ENCODE assay signal across 8 mouse cellular contexts in genomic region chr11:32363188-32363587, GRCm38 (mm10). TPM values are rescaled to one million over a fixed set of nuclear protein-coding genes. Genes with fewer than 3 reads are reported as not detected.
DNase-seq lines count a peak whose midpoint lies in the region; ATAC-seq and TF ChIP-seq lines count a peak whose summit lies in the region.

No protein-coding gene starts in this region.

- TF ChIP-seq CTCF in gastrocnemius, adult 2 months (IDR thresholded peaks at IDR 0.05), result no peak

- H3K4me3 ChIP-seq in gastrocnemius, adult 2 months, result no peak overlapping the region
- no peak overlapping the region for H3K4me3 ChIP-seq in neural tube, embryonic 11.5 days (ENCODE audit: low read depth, low read length)
- no peak overlapping the region for H3K4me3 ChIP-seq in midbrain, embryonic 12.5 days

- H3K27ac ChIP-seq in gastrocnemius, adult 2 months, result peak overlapping the region; percentile 63
- 0 out of 2 replicates have a peak overlapping the region, but pooled peaks have one; percentile 14 for H3K27ac ChIP-seq in neural tube, embryonic 11.5 days (ENCODE audit: low read depth, low read length)
- peak overlapping the region; percentile 56 for H3K27ac ChIP-seq in midbrain, embryonic 12.5 days (replicated peaks)

- 84% methylated on average over 3 of the region's 3 CpGs for WGBS in neural tube, embryonic 11.5 days
- 66% methylated on average over 3 of the region's 3 CpGs for WGBS in midbrain, embryonic 12.5 days

- no peaks in the 10 kb centered on the region for H3K9me3 ChIP-seq in neural tube, embryonic 11.5 days (ENCODE audit: control insufficient read depth, low read length)
- H3K9me3 ChIP-seq in midbrain, embryonic 12.5 days, result no peaks in the 10 kb centered on the region

- intact Hi-C loops in gastrocnemius, adult 2 months (cut with DNase I), result no loop called here

- no peak overlapping the region for H3K4me2 ChIP-seq in neural tube, embryonic 11.5 days (ENCODE audit: low read depth)
- H3K4me2 ChIP-seq in midbrain, embryonic 12.5 days (replicated peaks), result no peak overlapping the region

- H3K36me3 ChIP-seq in neural tube, embryonic 11.5 days (ENCODE audit: control insufficient read depth, insufficient read depth, low read length), result no peaks in the 10 kb centered on the region; the same call in 1 of the 2 replicates
- H3K36me3 ChIP-seq in midbrain, embryonic 12.5 days, result peaks cover 7% of the 10 kb centered on the region; the same call in 1 of the 2 replicates

- DNase-seq in gastrocnemius, adult 2 months, result no peak
- DNase-seq in gastrocnemius, postnatal 10 days, result no peak
- no peak for DNase-seq in neural tube, embryonic 11.5 days (ENCODE audit: low spot score)
- DNase-seq in neural tube, embryonic 10.5 days (ENCODE audit: extremely low spot score, low spot score), result no peak
- DNase-seq in left cerebral cortex, adult 18-20 months (ENCODE audit: low spot score in 2 of 2), result no peak
- no peak for DNase-seq in adrenal gland, adult 18-20 months (ENCODE audit: low spot score in 2 of 2)

- ATAC-seq in neural tube, embryonic 11.5 days (ENCODE audit: insufficient read depth, low FRiP score, low TSS enrichment), result no peak
- no peak for ATAC-seq in midbrain, embryonic 12.5 days (ENCODE audit: low FRiP score, low read depth)
- ATAC-seq in megakaryocyte progenitor cell, adult 5-6 weeks (replicated peaks; ENCODE audit: poor library complexity), result no peak

- no peak overlapping the region for H3K9ac ChIP-seq in neural tube, embryonic 11.5 days (ENCODE audit: low read length)
- H3K9ac ChIP-seq in midbrain, embryonic 12.5 days (replicated peaks), result no peak overlapping the region

- H3K4me1 ChIP-seq in neural tube, embryonic 11.5 days (ENCODE audit: control insufficient read depth, insufficient read depth, low read length), result peaks cover 6% of the 10 kb centered on the region; the same call in 1 of the 2 replicates
- H3K4me1 ChIP-seq in midbrain, embryonic 12.5 days, result peaks cover 18% of the 10 kb centered on the region

- H3K27me3 ChIP-seq in neural tube, embryonic 11.5 days (ENCODE audit: control insufficient read depth, insufficient read depth, low read length), result no peaks in the 10 kb centered on the region
- H3K27me3 ChIP-seq in midbrain, embryonic 12.5 days, result no peaks in the 10 kb centered on the region

RNA-seq across cellular contexts. Expression of gene Sh3pxd2b, which starts 15.6 kb away (rescaled TPM):
- 1 to 10 TPM; 2.5 to 7.1 TPM for total RNA-seq in gastrocnemius, adult 2 months (2021)
- total RNA-seq in gastrocnemius, postnatal 10 days (2021), result 10 to 100 TPM; 25.1 to 32.5 TPM
- polyA plus RNA-seq in neural tube, embryonic 11.5 days (2014; fragmentation: Nextera tagmentation; extraction: Ambion mirVana), result 23.7 TPM in 2 replicates
- polyA plus RNA-seq in midbrain, embryonic 12.5 days (2016; fragmentation: Nextera tagmentation; extraction: Ambion mirVana), result 30.0 and 30.7 TPM in 2 replicates
- total RNA-seq in left cerebral cortex, adult 18-20 months (2021), result 10 to 100 TPM; 12.4 to 14.5 TPM
- 10 to 100 TPM in 1 of 2 experiments, 1 to 10 TPM in 1; 9.8 to 11.2 TPM for total RNA-seq in adrenal gland, adult 18-20 months (2021)
- 6.1 and 7.2 TPM in 2 replicates for total RNA-seq in megakaryocyte progenitor cell, adult 5-6 weeks (2015)
- 1.7 and 2.4 TPM in 2 replicates for total RNA-seq in megakaryocyte progenitor cell, adult 5-6 weeks (2017)
